ENCODE assay signal across 8 mouse cellular contexts in genomic region chr10:78412319-78413151, GRCm38 (mm10). TPM values are rescaled to one million over a fixed set of nuclear protein-coding genes. Genes with fewer than 3 reads are reported as not detected.
A peak's percentile ranks its signal among the peaks of the same experiment; 100 is the strongest.
DNase-seq lines count a peak whose midpoint lies in the region; ATAC-seq and TF ChIP-seq lines count a peak whose summit lies in the region.

Rrp1 (minus strand) TSS chr10:78413043.

- H3K27ac ChIP-seq in bone marrow, adult 2 months (ENCODE audit: control insufficient read depth, insufficient read depth, low read depth, low read length, poor library complexity): peak within 1 kb of the TSS; percentile 57; the same call in 1 of the 2 replicates
- peak within 1 kb of the TSS; percentile 91 for H3K27ac ChIP-seq in embryonic facial prominence, embryonic 15.5 days (replicated peaks)
- H3K27ac ChIP-seq in limb, embryonic 14.5 days (replicated peaks; ENCODE audit: low read depth, low read length): peak within 1 kb of the TSS; percentile 88
- peak within 1 kb of the TSS; percentile 91 for H3K27ac ChIP-seq in midbrain, postnatal 0 days (ENCODE audit: low read depth, low read length)

- H3K4me3 ChIP-seq in bone marrow, adult 2 months (replicated peaks; ENCODE audit: control insufficient read depth, low read depth, low read length): peak within 1 kb of the TSS; percentile 89
- H3K4me3 ChIP-seq in embryonic facial prominence, embryonic 15.5 days (replicated peaks): peak within 1 kb of the TSS; percentile 89
- peak within 1 kb of the TSS; percentile 85 for H3K4me3 ChIP-seq in limb, embryonic 14.5 days (replicated peaks; ENCODE audit: low read length)
- peak within 1 kb of the TSS; percentile 77 for H3K4me3 ChIP-seq in midbrain, postnatal 0 days (ENCODE audit: low read depth, low read length)

- peaks cover 34% of the 10 kb centered on the region for H3K36me3 ChIP-seq in embryonic facial prominence, embryonic 15.5 days
- H3K36me3 ChIP-seq in limb, embryonic 14.5 days (ENCODE audit: control insufficient read depth, insufficient read depth, low read length): peaks cover 34% of the 10 kb centered on the region
- H3K36me3 ChIP-seq in midbrain, postnatal 0 days (ENCODE audit: insufficient read depth, low read length): peaks cover 25% of the 10 kb centered on the region

- peak within 1 kb of the TSS; percentile 51 for H3K4me2 ChIP-seq in embryonic facial prominence, embryonic 15.5 days (replicated peaks)
- H3K4me2 ChIP-seq in limb, embryonic 14.5 days (replicated peaks; ENCODE audit: low read depth, low read length, severe bottlenecking): peak within 1 kb of the TSS; percentile 69
- peak within 1 kb of the TSS; percentile 57 for H3K4me2 ChIP-seq in midbrain, postnatal 0 days (ENCODE audit: low read depth, low read length, poor library complexity, severe bottlenecking)

- WGBS in bone marrow, adult 2 months: under 1% methylated on average over 70 of the region's 70 CpGs
- 0% methylated on average over 70 of the region's 70 CpGs for WGBS in embryonic facial prominence, embryonic 15.5 days
- WGBS in limb, embryonic 14.5 days: under 1% methylated on average over 70 of the region's 70 CpGs
- under 1% methylated on average over 69 of the region's 70 CpGs for WGBS in midbrain, postnatal 0 days

- H3K9ac ChIP-seq in embryonic facial prominence, embryonic 15.5 days: peak within 1 kb of the TSS; percentile 80
- peak within 1 kb of the TSS; percentile 81 for H3K9ac ChIP-seq in limb, embryonic 14.5 days (ENCODE audit: low read depth, low read length, severe bottlenecking)
- peak within 1 kb of the TSS; percentile 77 for H3K9ac ChIP-seq in midbrain, postnatal 0 days (replicated peaks; ENCODE audit: low read length, poor library complexity, severe bottlenecking)

- no peaks in the 10 kb centered on the region for H3K9me3 ChIP-seq in embryonic facial prominence, embryonic 15.5 days (replicated peaks)
- no peaks in the 10 kb centered on the region for H3K9me3 ChIP-seq in limb, embryonic 14.5 days (ENCODE audit: control insufficient read depth, low read length)
- no peaks in the 10 kb centered on the region for H3K9me3 ChIP-seq in midbrain, postnatal 0 days (ENCODE audit: low read length)

- ATAC-seq in embryonic facial prominence, embryonic 15.5 days (ENCODE audit: insufficient number of reproducible peaks, low FRiP score, low TSS enrichment, low read depth): peak; percentile 88
- peak; percentile 93 for ATAC-seq in limb, embryonic 14.5 days (ENCODE audit: low FRiP score, low read depth)
- peak; percentile 93 for ATAC-seq in midbrain, postnatal 0 days (ENCODE audit: low FRiP score)

- no peaks in the 10 kb centered on the region for H3K4me1 ChIP-seq in bone marrow, adult 2 months (ENCODE audit: control insufficient read depth, insufficient read depth, low read length)
- peaks cover 13% of the 10 kb centered on the region for H3K4me1 ChIP-seq in embryonic facial prominence, embryonic 15.5 days
- H3K4me1 ChIP-seq in limb, embryonic 14.5 days (ENCODE audit: control insufficient read depth, insufficient read depth, low read length): no peaks in the 10 kb centered on the region
- peaks cover 6% of the 10 kb centered on the region; the same call in 1 of the 2 replicates for H3K4me1 ChIP-seq in midbrain, postnatal 0 days (ENCODE audit: insufficient read depth, low read length)

- no peaks in the 10 kb centered on the region for H3K27me3 ChIP-seq in embryonic facial prominence, embryonic 15.5 days
- H3K27me3 ChIP-seq in limb, embryonic 14.5 days (ENCODE audit: control insufficient read depth, insufficient read depth, low read length): no peaks in the 10 kb centered on the region
- no peaks in the 10 kb centered on the region for H3K27me3 ChIP-seq in midbrain, postnatal 0 days (ENCODE audit: insufficient read depth, low read length)

- TF ChIP-seq CTCF in bone marrow, adult 2 months (IDR thresholded peaks at IDR 0.05; ENCODE audit: control insufficient read depth, insufficient read depth, low read length): peak; percentile 100
- TF ChIP-seq CTCF in midbrain, postnatal 0 days (IDR thresholded peaks at IDR 0.05): peak; percentile 100

- peak; percentile 87; the same call in 1 of the 2 replicates for TF ChIP-seq POLR2A in bone marrow, adult 2 months (IDR thresholded peaks at IDR 0.05; ENCODE audit: borderline replicate concordance, control insufficient read depth, low read depth, low read length)
- TF ChIP-seq POLR2A in limb, embryonic 14.5 days (IDR thresholded peaks at IDR 0.05; ENCODE audit: borderline replicate concordance, extremely low read depth, insufficient read depth, insufficient read length): 0 out of 2 replicates have a peak, but pooled peaks have one; percentile 20

- DNase-seq in 416B (ENCODE audit: low read depth): peak; percentile 93
- DNase-seq in heart, adult 8-10 months (ENCODE audit: low spot score): peak; percentile 91
- DNase-seq in kidney, adult 9 months: peak; percentile 96
- DNase-seq in limb, embryonic 14.5 days (ENCODE audit: low spot score): peak; percentile 94
- peak; percentile 96 for DNase-seq in midbrain, postnatal 0 days (ENCODE audit: low spot score)
- DNase-seq in spleen, postnatal 14 days (ENCODE audit: low spot score in 2 of 2): peak; percentile 88 to 96

RNA-seq across cellular contexts. Expression of gene Rrp1, which starts in this region (rescaled TPM):
- polyA plus RNA-seq in bone marrow, adult 2 months (2011; ENCODE audit: insufficient read depth, insufficient read length, low replicate concordance, missing spikeins): 80.6 and 132 TPM in 2 replicates
- polyA plus RNA-seq in embryonic facial prominence, embryonic 15.5 days (2015; fragmentation: Nextera tagmentation; extraction: Ambion mirVana): 292 and 298 TPM in 2 replicates
- 100 to 1,000 TPM in 2 of 4 experiments, 10 to 100 TPM in 2; 87.2 to 106 (median 96.3) TPM for total RNA-seq in heart, adult 8-10 months (2022)
- 159 and 279 TPM in 2 replicates for polyA plus RNA-seq in limb, embryonic 14.5 days (2012; rRNA removed)
- polyA plus RNA-seq in limb, embryonic 14.5 days (2014; fragmentation: Nextera tagmentation; extraction: Ambion mirVana): 224 and 245 TPM in 2 replicates
- total RNA-seq in midbrain, postnatal 0 days (2014; rRNA removed): 219 and 237 TPM in 2 replicates
- 439 and 462 TPM in 2 replicates for polyA plus RNA-seq in midbrain, postnatal 0 days (2015; fragmentation: Nextera tagmentation; extraction: Ambion mirVana)

Comparison
In these comparisons a context has a peak if more than half of its experiments do, and no peak if none do; other contexts are left out.
1. Peak in every context shown above with its lines: DNase-seq, ATAC-seq, H3K4me3 ChIP-seq and H3K27ac ChIP-seq.